Mouse (Mus musculus): Measurements from ENCODE around the gene Gsdmc3.
A peak's percentile ranks its signal among the peaks of the same experiment; 100 is the strongest.
"Not testable (repeated sequence)": the region's sequence is repeated elsewhere in the genome, so short reads cannot be mapped to it uniquely, and the experiment has no call there.

Gene Gsdmc3

GRCm38 (mm10) chr15:63878458-63878857, at the start of gene Gsdmc3:
Gene Gsdmc3, minus strand, starts transcription at chr15:63878558.
- not testable (repeated sequence) for DNase-seq (ENCODE audit: low spot score in 2 of 2)

GRCm38 (mm10) chr15:63926201-63926600, 47.8 kb upstream of the Gsdmc3 start:
- DNase-seq (ENCODE audit: low spot score in 2 of 2): no peak

DNA sequence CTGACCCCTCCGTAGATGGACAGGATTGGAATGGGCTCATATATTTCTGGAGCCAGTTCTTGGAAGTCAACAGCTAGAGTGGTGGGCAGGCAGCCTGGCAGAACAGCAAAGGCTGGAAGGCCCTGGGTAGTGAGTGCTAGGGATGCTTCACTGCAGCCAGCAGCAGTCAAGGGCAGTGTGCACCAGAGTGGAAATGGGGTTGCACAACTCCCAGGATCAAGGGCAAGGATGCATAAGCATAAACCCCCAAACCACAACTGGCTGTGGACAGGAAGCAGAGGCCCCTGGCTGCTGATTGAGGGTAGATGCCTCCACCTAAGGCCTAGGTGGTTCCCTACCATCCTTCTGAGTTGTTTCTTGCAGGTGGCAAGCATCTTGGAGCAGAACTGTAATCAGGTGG, 46.1 kb upstream of the Gsdmc3 start:
- no peak for DNase-seq (ENCODE audit: low spot score in 2 of 2)

DNA sequence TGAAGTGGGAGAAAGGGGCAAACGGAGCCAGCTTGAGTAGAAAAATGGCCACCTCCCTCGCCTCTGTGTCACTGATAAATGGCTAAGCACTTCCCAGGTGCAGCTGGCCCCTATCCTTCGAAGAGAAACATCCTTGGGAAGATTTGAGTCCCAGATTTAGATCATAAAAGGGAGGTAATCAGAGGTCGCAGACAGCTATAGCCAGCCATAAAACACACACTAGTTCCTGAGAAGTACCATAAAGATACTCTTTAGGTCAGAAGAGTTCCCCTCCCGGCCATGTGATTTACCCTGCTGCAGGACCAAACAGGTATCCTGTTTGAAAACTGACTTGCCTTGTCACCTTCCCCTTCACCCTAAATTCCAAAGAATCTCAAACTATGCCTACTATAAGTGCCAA, 43.3 kb upstream of the Gsdmc3 start:
- DNase-seq (ENCODE audit: low spot score in 2 of 2): not testable (repeated sequence)

- DNase-seq (ENCODE audit: low spot score in 2 of 2): not testable (repeated sequence)
Observed at GRCm38 (mm10) chr15:63919728-63920127, 41.4 kb upstream of the Gsdmc3 start.

- not testable (repeated sequence) for DNase-seq (ENCODE audit: low spot score in 2 of 2)
Observed at GRCm38 (mm10) chr15:63916584-63916983, 38.2 kb upstream of the Gsdmc3 start.

DNA sequence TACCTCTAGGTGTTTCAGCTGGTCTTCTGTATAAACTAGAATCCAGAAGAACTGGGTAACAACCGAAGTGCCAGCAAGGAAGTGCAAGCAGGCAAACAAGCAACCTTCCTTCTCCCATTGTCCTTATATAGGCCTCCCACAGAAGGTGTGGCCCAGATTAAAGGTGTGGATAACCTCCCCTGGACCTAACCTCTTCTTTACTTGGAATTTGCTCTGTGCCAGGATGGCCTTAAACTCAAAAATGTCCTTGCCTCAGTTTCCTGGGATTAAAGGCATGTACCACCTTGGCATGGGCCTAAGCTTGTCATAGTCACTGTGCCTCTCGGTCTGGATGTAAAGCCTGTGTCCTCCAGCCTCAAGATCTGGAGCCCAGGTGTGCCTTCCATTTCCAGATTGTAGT, 33.8 kb upstream of the Gsdmc3 start, which contains the start of gene Gsdmc4:
Gsdmc4 (minus strand) TSS at position 101 of the 400 bp plus-strand sequence.
- not testable (repeated sequence) for DNase-seq (ENCODE audit: low spot score in 2 of 2)

GRCm38 (mm10) chr15:63909896-63910295, 31.5 kb upstream of the Gsdmc3 start:
- not testable (repeated sequence) for DNase-seq (ENCODE audit: low spot score in 2 of 2)

DNA sequence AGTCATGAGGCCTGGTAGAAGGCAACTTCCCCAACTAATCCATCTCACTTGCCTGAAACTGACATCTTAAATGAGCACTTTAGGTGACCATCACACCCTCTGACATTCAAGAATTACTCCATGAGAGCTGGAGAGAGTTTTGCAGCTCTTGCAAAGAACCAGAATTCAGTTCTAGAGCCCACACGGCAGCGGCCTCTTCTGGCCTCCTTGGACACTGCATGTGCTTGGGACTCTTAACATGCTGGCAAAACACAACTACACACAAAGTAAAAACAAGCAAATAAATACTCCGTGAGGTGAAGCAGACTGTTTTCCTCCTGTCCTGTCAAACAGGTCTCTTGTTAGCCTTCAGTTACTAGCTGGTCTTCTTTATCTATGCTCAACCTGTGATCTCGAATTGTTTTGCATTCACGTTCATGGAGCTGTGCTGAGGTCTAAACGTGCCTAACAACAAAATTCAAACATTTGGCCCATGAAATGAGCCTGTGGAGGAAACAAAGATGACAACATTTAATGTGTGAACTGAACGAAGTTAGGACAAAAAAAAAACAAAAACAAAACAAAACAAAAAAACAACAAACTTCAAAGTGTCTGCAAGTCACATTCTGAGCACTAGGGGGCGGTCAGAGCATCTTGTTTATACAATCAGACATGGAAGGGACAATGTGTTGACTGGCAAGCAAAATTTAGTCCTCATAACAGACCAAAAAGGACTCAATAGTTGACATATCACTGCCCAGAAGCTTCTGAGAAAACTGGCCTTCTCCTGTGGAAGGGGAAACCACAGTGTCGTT, 17.4 kb upstream of the Gsdmc3 start:
- peak in 1 of 2 experiments; percentile 13 for DNase-seq (ENCODE audit: low spot score in 2 of 2)

GRCm38 (mm10) chr15:63888440-63888839, 10.1 kb upstream of the Gsdmc3 start:
- DNase-seq (ENCODE audit: low spot score in 2 of 2): not testable (repeated sequence)

GRCm38 (mm10) chr15:63887949-63888348, 9.6 kb upstream of the Gsdmc3 start:
- DNase-seq (ENCODE audit: low spot score in 2 of 2): not testable (repeated sequence)

DNA sequence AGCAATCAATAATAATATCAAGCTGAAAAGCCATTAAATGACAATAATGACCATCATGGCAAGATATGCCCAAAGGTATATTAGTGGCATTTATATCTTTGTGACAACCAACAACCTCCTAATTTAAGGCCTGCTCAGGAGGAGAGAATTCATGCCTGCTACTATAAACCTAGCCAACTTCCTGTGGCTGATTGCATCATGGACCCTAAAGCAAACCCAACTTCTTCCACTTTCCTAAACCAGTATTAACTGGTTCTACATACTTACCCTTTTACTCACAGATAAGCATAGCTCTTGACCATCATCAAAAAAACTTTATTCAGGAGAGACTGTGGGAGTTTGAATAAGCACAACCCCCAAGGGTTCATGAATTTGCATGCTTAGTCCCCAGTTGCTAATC, 2.2 kb downstream of the Gsdmc3 start:
- not testable (repeated sequence) for DNase-seq (ENCODE audit: low spot score in 2 of 2)

DNA sequence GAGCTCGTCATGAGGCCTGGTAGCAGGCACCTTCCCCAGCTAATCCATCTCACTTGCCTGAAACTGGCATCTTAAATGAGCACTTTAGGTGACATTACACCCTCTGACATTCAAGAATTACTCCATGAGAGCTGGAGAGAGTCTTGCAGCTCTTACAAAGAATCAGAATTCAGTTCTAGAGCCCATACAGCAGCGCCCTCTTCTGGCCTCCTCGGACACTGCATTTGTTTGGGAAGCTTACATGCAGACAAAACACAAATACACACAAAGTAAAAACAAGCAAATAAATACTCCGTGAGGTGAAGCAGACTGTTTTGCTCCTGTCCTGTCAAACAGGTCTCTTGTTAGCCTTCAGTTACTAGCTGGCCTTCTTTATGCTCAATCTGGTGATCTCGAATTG, 16.4 kb downstream of the Gsdmc3 start:
- DNase-seq (ENCODE audit: low spot score in 2 of 2): not testable (repeated sequence)

All from spleen, postnatal 14 days (tissue).